Mouse (Mus musculus): ENCODE results near the gene Hnf4a. TPM values are rescaled to one million over a fixed set of nuclear protein-coding genes. Genes with fewer than 3 reads are reported as not detected.
A peak's percentile ranks its signal among the peaks of the same experiment; 100 is the strongest.

Gene Hnf4a
- total and polyA plus RNA-seq, 3 experiments = not detected

DNA sequence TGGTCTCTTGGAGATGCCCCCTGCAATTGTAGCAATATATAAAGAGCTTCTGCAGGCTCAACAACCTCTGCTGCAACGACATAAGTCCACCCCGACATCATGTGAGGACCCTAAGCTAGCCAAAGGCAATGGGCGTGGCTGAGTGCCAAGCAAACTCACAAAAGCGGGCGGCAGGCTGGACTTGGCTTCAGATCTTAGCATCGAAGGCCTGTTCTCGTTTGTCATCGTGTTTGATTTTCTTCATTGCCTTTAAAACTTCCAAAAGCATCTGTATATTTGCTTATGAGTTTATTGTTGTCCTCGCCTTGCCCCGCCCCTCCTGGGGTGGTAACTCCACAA, 77.4 kb downstream of the Hnf4a start:
- dilution Hi-C loops (cut with MboI; ENCODE audit: extremely low pct_ligation_motif_present, extremely low pct_unique_long_range_greater_than_20kb, low sequenced_read_pairs) = no loop called here
- H3K9ac ChIP-seq (ENCODE audit: insufficient read depth, low read depth) = no peak overlapping the region
- no peak overlapping the region for H3K27ac ChIP-seq (ENCODE audit: insufficient read depth, low read depth)
- H3K4me2 ChIP-seq (ENCODE audit: insufficient read depth, low read depth, poor library complexity, severe bottlenecking) = no peak overlapping the region
- H3K4me3 ChIP-seq (replicated peaks in 1 of 3; ENCODE audit: low read depth in 2 of 3, low read length in 2 of 3, poor library complexity in 1 of 3) = no peak overlapping the region
- H3K4me1 ChIP-seq (ENCODE audit: control insufficient read depth in 1 of 2, insufficient read depth in 2 of 2) = peaks cover 9 to 20% of the 10 kb centered on the region in 2 experiments
- in situ Hi-C loops (cut with MboI; ENCODE audit: low pct_ligation_motif_present, low pct_unique_long_range_greater_than_20kb, low sequenced_read_pairs) = no loop called here
- no peaks in the 10 kb centered on the region for H3K79me2 ChIP-seq (replicated peaks; ENCODE audit: control insufficient read depth, extremely low read depth, insufficient read depth, poor library complexity, severe bottlenecking)
- H3K9me3 ChIP-seq (replicated peaks; ENCODE audit: low read length) = no peaks in the 10 kb centered on the region
- no peak for DNase-seq (ENCODE audit: extremely low read depth)
- TF ChIP-seq MAFK (IDR thresholded peaks at IDR 0.05; ENCODE audit: insufficient replicate concordance, low read length) = no peak
- no peak for TF ChIP-seq UBTF (IDR thresholded peaks at IDR 0.05; ENCODE audit: low read depth, low read length)
- TF ChIP-seq BHLHE40 (IDR thresholded peaks at IDR 0.05; ENCODE audit: low read depth, low read length) = no peak
- no peak for TF ChIP-seq GABPA (IDR thresholded peaks at IDR 0.05; ENCODE audit: insufficient replicate concordance, low read depth, low read length)
- no peak for TF ChIP-seq ETS1 (conservative IDR thresholded peaks at IDR 0.05; ENCODE audit: low read depth, low read length)
- no peak for TF ChIP-seq MXI1 (IDR thresholded peaks at IDR 0.05; ENCODE audit: low read depth, low read length)
- no peak for TF ChIP-seq ZKSCAN1 (IDR thresholded peaks at IDR 0.05; ENCODE audit: borderline replicate concordance, low read depth, low read length)
- no peak for TF ChIP-seq CHD2 (IDR thresholded peaks at IDR 0.05; ENCODE audit: low read length)
- TF ChIP-seq SIN3A (IDR thresholded peaks at IDR 0.05; ENCODE audit: low read length) = no peak
- no peak for TF ChIP-seq MEF2A (IDR thresholded peaks at IDR 0.05; ENCODE audit: borderline replicate concordance, low read depth, low read length)
- TF ChIP-seq USF2 (conservative IDR thresholded peaks at IDR 0.05; ENCODE audit: low read depth, low read length) = no peak
- TF ChIP-seq POLR2A (IDR thresholded peaks at IDR 0.05; ENCODE audit: low read depth, low read length) = no peak
- TF ChIP-seq PAX5 (IDR thresholded peaks at IDR 0.05; ENCODE audit: low read length) = no peak
- TF ChIP-seq ELF1 (IDR thresholded peaks at IDR 0.05; ENCODE audit: low read depth, low read length) = no peak
- TF ChIP-seq E2F4 (IDR thresholded peaks at IDR 0.05; ENCODE audit: insufficient replicate concordance, low read depth, low read length) = no peak
- TF ChIP-seq MAX (IDR thresholded peaks at IDR 0.05; ENCODE audit: low read length) = no peak
- TF ChIP-seq SMC3 (IDR thresholded peaks at IDR 0.05; ENCODE audit: low read depth, low read length) = no peak
- H3K27me3 ChIP-seq (replicated peaks) = peaks cover 10% of the 10 kb centered on the region
- no peaks in the 10 kb centered on the region for H3K36me3 ChIP-seq (replicated peaks in 1 of 2; ENCODE audit: control insufficient read depth in 1 of 2, insufficient read depth in 1 of 2, low read length in 1 of 2)

DNA sequence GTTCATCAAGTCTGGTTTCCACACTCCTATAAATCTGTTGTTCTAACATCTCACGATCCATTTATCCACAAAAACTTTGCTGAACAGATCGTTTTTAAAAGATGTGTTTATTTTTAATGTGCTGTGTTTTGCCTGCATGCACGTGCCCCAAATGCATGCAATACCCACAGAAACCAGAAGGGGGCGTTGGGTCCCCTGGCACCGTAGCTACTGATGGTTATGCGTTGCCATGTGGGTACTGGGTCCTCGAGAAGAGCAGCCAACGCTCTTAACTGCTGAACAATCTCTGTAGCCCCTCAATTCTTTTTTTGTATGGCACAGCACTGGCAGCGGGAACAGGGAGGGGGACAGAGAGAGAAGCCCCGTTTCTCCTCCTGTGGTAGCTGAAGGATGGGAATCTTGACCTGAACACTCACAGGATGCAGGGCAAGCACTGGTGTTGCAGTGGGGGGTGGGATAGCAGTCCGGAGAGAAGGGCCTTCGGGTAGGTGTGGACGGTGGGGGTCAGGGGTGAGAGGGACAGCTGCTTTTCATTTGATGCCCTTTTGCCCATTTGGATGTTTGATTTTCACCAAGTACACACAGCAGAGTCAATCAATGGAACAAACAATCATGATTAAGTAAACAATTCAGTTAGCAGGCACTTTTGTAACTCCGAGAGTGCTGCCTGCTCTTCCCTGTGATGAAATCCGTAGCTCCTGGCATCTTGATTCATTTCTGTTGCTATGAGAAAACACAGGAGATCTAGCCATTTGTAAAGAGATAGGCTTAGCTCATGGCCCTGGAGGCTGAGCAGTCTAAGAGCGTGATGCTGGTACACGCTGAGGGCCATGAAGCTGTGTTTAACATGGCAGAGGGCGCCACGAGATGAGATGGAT, 80.0 kb downstream of the Hnf4a start:
- no peaks in the 10 kb centered on the region for H3K27me3 ChIP-seq (replicated peaks)
- H3K9me3 ChIP-seq (replicated peaks; ENCODE audit: low read length) = no peaks in the 10 kb centered on the region
- no peak overlapping the region for H3K4me2 ChIP-seq (ENCODE audit: insufficient read depth, low read depth, poor library complexity, severe bottlenecking)
- dilution Hi-C loops (cut with MboI; ENCODE audit: extremely low pct_ligation_motif_present, extremely low pct_unique_long_range_greater_than_20kb, low sequenced_read_pairs) = no loop called here
- no peak overlapping the region for H3K4me3 ChIP-seq (replicated peaks in 1 of 3; ENCODE audit: low read depth in 2 of 3, low read length in 2 of 3, poor library complexity in 1 of 3)
- H3K27ac ChIP-seq (ENCODE audit: insufficient read depth, low read depth) = no peak overlapping the region
- in situ Hi-C loops (cut with MboI; ENCODE audit: low pct_ligation_motif_present, low pct_unique_long_range_greater_than_20kb, low sequenced_read_pairs) = no loop called here
- H3K4me1 ChIP-seq (ENCODE audit: control insufficient read depth in 1 of 2, insufficient read depth in 2 of 2) = peaks cover 9 to 35% of the 10 kb centered on the region in 2 experiments
- H3K9ac ChIP-seq (ENCODE audit: insufficient read depth, low read depth) = no peak overlapping the region
- H3K79me2 ChIP-seq (replicated peaks; ENCODE audit: control insufficient read depth, extremely low read depth, insufficient read depth, poor library complexity, severe bottlenecking) = no peaks in the 10 kb centered on the region
- H3K36me3 ChIP-seq (replicated peaks in 1 of 2; ENCODE audit: control insufficient read depth in 1 of 2, insufficient read depth in 1 of 2, low read length in 1 of 2) = no peaks in the 10 kb centered on the region
- peak; percentile 51 for DNase-seq (ENCODE audit: extremely low read depth)
- TF ChIP-seq SIN3A (IDR thresholded peaks at IDR 0.05; ENCODE audit: low read length) (no peak), UBTF (IDR thresholded peaks at IDR 0.05; ENCODE audit: low read depth, low read length) (no peak), MAX (IDR thresholded peaks at IDR 0.05; ENCODE audit: low read length) (peak; percentile 77), NRF1 (IDR thresholded peaks at IDR 0.05; ENCODE audit: low read depth, low read length) (no peak), MAFK (IDR thresholded peaks at IDR 0.05; ENCODE audit: insufficient replicate concordance, low read length) (no peak), IRF4 (IDR thresholded peaks at IDR 0.05; ENCODE audit: low read depth, low read length) (no peak), POLR2A (IDR thresholded peaks at IDR 0.05; ENCODE audit: low read depth, low read length) (no peak), ZKSCAN1 (IDR thresholded peaks at IDR 0.05; ENCODE audit: borderline replicate concordance, low read depth, low read length) (no peak), MEF2A (IDR thresholded peaks at IDR 0.05; ENCODE audit: borderline replicate concordance, low read depth, low read length) (no peak), JUND (conservative IDR thresholded peaks at IDR 0.05; ENCODE audit: low read depth, low read length) (no peak), BHLHE40 (IDR thresholded peaks at IDR 0.05; ENCODE audit: low read depth, low read length) (peak; percentile 95), JUN (IDR thresholded peaks at IDR 0.05; ENCODE audit: insufficient read depth, low read depth, low read length) (no peak), HCFC1 (IDR thresholded peaks at IDR 0.05; ENCODE audit: low read depth, low read length) (no peak), TCF12 (IDR thresholded peaks at IDR 0.05; ENCODE audit: low read depth, low read length) (no peak), ELF1 (IDR thresholded peaks at IDR 0.05; ENCODE audit: low read depth, low read length) (no peak), USF2 (conservative IDR thresholded peaks at IDR 0.05; ENCODE audit: low read depth, low read length) (no peak), ZC3H11A (IDR thresholded peaks at IDR 0.05; ENCODE audit: low read depth, low read length) (no peak), EP300 (IDR thresholded peaks at IDR 0.05; ENCODE audit: low read length) (no peak), ZNF384 (IDR thresholded peaks at IDR 0.05; ENCODE audit: low read depth, low read length) (no peak), E2F4 (IDR thresholded peaks at IDR 0.05; ENCODE audit: insufficient replicate concordance, low read depth, low read length) (no peak), RAD21 (IDR thresholded peaks at IDR 0.05; ENCODE audit: low read depth, low read length) (peak; percentile 41), TBP (conservative IDR thresholded peaks at IDR 0.05; ENCODE audit: low read depth, low read length) (no peak), MYC (IDR thresholded peaks at IDR 0.05; ENCODE audit: low read depth, low read length) (0 out of 2 replicates have a peak, but pooled peaks have one; percentile 57), CHD2 (IDR thresholded peaks at IDR 0.05; ENCODE audit: low read length) (no peak)
